Mouse (Mus musculus) stomach, postnatal 0 days (tissue): Measurements from ENCODE around the gene Defb35. TPM values are rescaled to one million over a fixed set of nuclear protein-coding genes. Genes with fewer than 3 reads are reported as not detected.

Experiments used
- ATAC-seq: fragments of 200-750 bp; cut with Nextera tagmentation; 2 replicates; pipeline ENCODE4 v1.8.0; 2017; ENCODE audit not compliant: low FRiP score, low TSS enrichment
- DNase-seq: peaks from one replicate; pipeline ENCODE4 v3.0.0-alpha.2; 2016; ENCODE audit warnings: low spot score
- H3K27ac ChIP-seq: fragments of 300-500 bp; sonication (generic); replicated peaks from 2 replicates; pipeline ENCODE4 v1.5.1; 2014; ENCODE audit warnings: mild to moderate bottlenecking, control low read depth
- H3K27me3 ChIP-seq: fragments of 300-500 bp; sonication (generic); 2 replicates; pipeline ENCODE4 v1.6.1; 2014; ENCODE audit warnings: low read length; ENCODE audit not compliant: control insufficient read depth, insufficient read depth
- H3K36me3 ChIP-seq: fragments of 300-500 bp; sonication (generic); 2 replicates; pipeline ENCODE4 v1.6.1; 2014; ENCODE audit warnings: low read length, mixed read lengths; ENCODE audit not compliant: control insufficient read depth, insufficient read depth
- H3K4me1 ChIP-seq: fragments of 300-500 bp; sonication (generic); replicated peaks from 2 replicates; pipeline ENCODE4 v1.6.1; 2014; ENCODE audit warnings: antibody characterized with exemption; ENCODE audit not compliant: control insufficient read depth, insufficient read depth
- H3K4me2 ChIP-seq: fragments of 300-500 bp; sonication (generic); replicated peaks from 2 replicates; pipeline ENCODE4 v1.6.1; 2014; ENCODE audit warnings: low read depth, mild to moderate bottlenecking, control low read depth, moderate library complexity
- H3K4me3 ChIP-seq: fragments of 300-500 bp; sonication (generic); 2 replicates; pipeline ENCODE4 v1.5.1; 2014; ENCODE audit warnings: low read depth, low read length, control low read depth
- H3K9ac ChIP-seq: fragments of 300-500 bp; sonication (generic); 2 replicates; pipeline ENCODE4 v1.6.1; 2014; ENCODE audit warnings: mild to moderate bottlenecking, low read length, control low read depth, mixed read lengths
- H3K9me3 ChIP-seq: fragments of 300-500 bp; sonication (generic); 2 replicates; pipeline ENCODE4 v1.6.1; 2016; ENCODE audit warnings: low read length; ENCODE audit not compliant: control insufficient read depth
- CTCF ChIP-seq: IDR thresholded peaks from 2 replicates; pipeline ENCODE4 v1.5.1; 2016; ENCODE audit warnings: antibody characterized with exemption, low read depth, mild to moderate bottlenecking, moderate library complexity
- EP300 ChIP-seq: optimal IDR thresholded peaks from 2 replicates; pipeline ENCODE3; 2016; ENCODE audit warnings: antibody characterized with exemption
- WGBS: fragments of 180-500 bp; shearing (Covaris S2); extraction: QIAGEN DNeasy Blood & Tissue Kit; methylation state at CpG from one replicate; pipeline ENCODE4 v1.1.7; 2014; 5-methylcytosine and 5-hydroxymethylcytosine counted together
- polyA plus RNA-seq: library from polyadenylated mRNA; unstranded; fragments of >200 nt; fragmentation: Nextera tagmentation; extraction: Ambion mirVana; gene quantifications from 2 replicates; pipeline ENCODE4 v1.2.1, GENCODE M21; 2015

The Defb35 gene
- polyA plus RNA-seq, 1 experiment from 2014 or later = not detected

GRCm38 (mm10) chr8:21966646-21967045, 28.5 kb downstream of the Defb35 start:
- TF ChIP-seq CTCF (no peak), EP300 (no peak)

GRCm38 (mm10) chr8:21969475-21969874, 31.3 kb downstream of the Defb35 start, which contains the start of gene Ccdc70:
TSS of gene Ccdc70 (plus strand) at chr8:21969775.
- no peak within 1 kb of the TSS for H3K4me3 ChIP-seq
- WGBS = 65% methylated on average over 3 of the region's 3 CpGs
- H3K4me2 ChIP-seq = no peak within 1 kb of the TSS
- no peaks in the 10 kb centered on the region for H3K9me3 ChIP-seq
- DNase-seq (no peak), ATAC-seq (no peak)
- no peaks in the 10 kb centered on the region for H3K4me1 ChIP-seq
- TF ChIP-seq CTCF (no peak), EP300 (no peak)
- no peaks in the 10 kb centered on the region for H3K27me3 ChIP-seq
- H3K27ac ChIP-seq = no peak within 1 kb of the TSS
- H3K9ac ChIP-seq = no peak within 1 kb of the TSS
- no peaks in the 10 kb centered on the region for H3K36me3 ChIP-seq

More at GRCm38 (mm10) chr8:21966646-21967045, 28.5 kb downstream of the Defb35 start:
- Histone ChIP-seq H3K27me3 (no peaks in the 10 kb centered on the region), H3K9ac (no peak overlapping the region), H3K4me2 (no peak overlapping the region), H3K4me1 (no peaks in the 10 kb centered on the region), H3K9me3 (no peaks in the 10 kb centered on the region), H3K4me3 (no peak overlapping the region), H3K27ac (no peak overlapping the region), H3K36me3 (no peaks in the 10 kb centered on the region)
- 78% methylated on average over 1 of the region's 1 CpGs for WGBS
- no peak for ATAC-seq
- DNase-seq = no peak

DNA sequence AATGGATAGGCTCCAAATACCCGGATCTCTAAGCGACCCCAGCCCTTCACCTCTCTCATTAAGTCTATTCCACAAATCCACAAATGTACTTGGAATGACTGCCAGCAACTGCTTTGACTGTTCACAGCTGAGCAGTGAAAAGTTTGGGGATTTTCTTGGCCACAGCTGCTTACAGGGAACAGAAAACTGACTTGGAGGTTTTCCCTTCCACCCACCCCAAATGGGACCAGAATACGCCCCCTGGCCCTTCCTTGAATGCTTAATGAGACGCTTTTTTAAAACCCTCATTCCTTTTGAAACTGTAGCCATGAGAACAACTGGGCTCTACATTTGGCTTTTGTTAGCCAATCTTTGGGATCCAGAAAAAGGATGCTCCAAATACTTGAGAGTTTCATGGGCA, 40.0 kb downstream of the Defb35 start:
- Histone ChIP-seq H3K27ac (no peak overlapping the region), H3K4me3 (no peak overlapping the region), H3K27me3 (no peaks in the 10 kb centered on the region), H3K4me2 (no peak overlapping the region), H3K9me3 (no peaks in the 10 kb centered on the region), H3K36me3 (no peaks in the 10 kb centered on the region), H3K4me1 (no peaks in the 10 kb centered on the region), H3K9ac (no peak overlapping the region)
- no peak for ATAC-seq
- 57% methylated on average over 4 of the region's 4 CpGs for WGBS
- no peak for DNase-seq
- no peak for TF ChIP-seq CTCF
- TF ChIP-seq EP300 = no peak

GRCm38 (mm10) chr8:21981664-21982337, 43.6 kb downstream of the Defb35 start:
- WGBS = 63% methylated on average over 8 of the region's 8 CpGs
- Histone ChIP-seq H3K4me2 (no peak overlapping the region), H3K9ac (no peak overlapping the region), H3K4me1 (no peaks in the 10 kb centered on the region), H3K27me3 (no peaks in the 10 kb centered on the region), H3K9me3 (no peaks in the 10 kb centered on the region), H3K36me3 (no peaks in the 10 kb centered on the region), H3K27ac (no peak overlapping the region), H3K4me3 (no peak overlapping the region)
- DNase-seq (no peak), ATAC-seq (no peak)
- peak; percentile 54 for TF ChIP-seq CTCF
- TF ChIP-seq EP300 = no peak

Other genes starting within 250 kb of the Defb35 start
- gene AY761184, start 234.7 kb upstream of the Defb35 start, polyA plus RNA-seq = not detected in 2 replicates
- not detected in 2 replicates for gene Defa24, start 203.9 kb upstream of the Defb35 start, polyA plus RNA-seq
- not detected in 2 replicates for gene Defb50, start 114.8 kb upstream of the Defb35 start, polyA plus RNA-seq
- gene Defb2, start 98.4 kb upstream of the Defb35 start, polyA plus RNA-seq = not detected in 2 replicates
- gene Defb10, start 79.5 kb upstream of the Defb35 start, polyA plus RNA-seq = not detected in 2 replicates
- not detected in 2 replicates for gene Defb9, start 52.9 kb upstream of the Defb35 start, polyA plus RNA-seq
- not detected in 2 replicates for gene Defb11, start 31.9 kb upstream of the Defb35 start, polyA plus RNA-seq
- not detected in 2 replicates for gene Defb15, start 5.6 kb upstream of the Defb35 start, polyA plus RNA-seq
- gene Defb13, start 8.4 kb downstream of the Defb35 start, polyA plus RNA-seq = not detected in 2 replicates
- not detected in 2 replicates for gene Fam90a1a, start 20.4 kb downstream of the Defb35 start, polyA plus RNA-seq
- gene Ccdc70, start 31.4 kb downstream of the Defb35 start, polyA plus RNA-seq = not detected in 2 replicates
- 5.1 and 5.9 TPM in 2 replicates for gene Atp7b, start 122.0 kb downstream of the Defb35 start, polyA plus RNA-seq
- gene Alg11, start 122.4 kb downstream of the Defb35 start, polyA plus RNA-seq = 14.6 and 16.1 TPM in 2 replicates
- 0.21 and 0.23 TPM in 2 replicates for gene Nek5, start 186.7 kb downstream of the Defb35 start, polyA plus RNA-seq
- gene Nek3, start 228.1 kb downstream of the Defb35 start, polyA plus RNA-seq = 2.6 TPM in 2 replicates
- gene Ckap2, start 247.5 kb downstream of the Defb35 start, polyA plus RNA-seq = 14.7 and 17.0 TPM in 2 replicates